Mouse (Mus musculus) limb, embryonic 14.5 days (tissue): ENCODE measurements around the gene Krt33a. TPM values are rescaled to one million over a fixed set of nuclear protein-coding genes. Genes with fewer than 3 reads are reported as not detected.

Experiments
- ATAC-seq: fragments of 200-750 bp; cut with Nextera tagmentation; 2 replicates; pipeline ENCODE4 v1.8.0; 2017; ENCODE audit warnings: low read depth, moderate number of reproducible peaks, moderate TSS enrichment; ENCODE audit not compliant: low FRiP score
- DNase-seq: peaks from one replicate; pipeline ENCODE4 v3.0.0-alpha.2; 2015; ENCODE audit warnings: low spot score
- H3K27ac ChIP-seq: fragments of 300-500 bp; sonication (generic); replicated peaks from 2 replicates; pipeline ENCODE4 v1.5.1; 2014; ENCODE audit warnings: low read depth, mild to moderate bottlenecking, low read length, moderate library complexity, mixed read lengths
- H3K27me3 ChIP-seq: fragments of 300-500 bp; sonication (generic); 2 replicates; pipeline ENCODE4 v1.6.1; 2014; ENCODE audit warnings: low read length, mixed read lengths; ENCODE audit not compliant: control insufficient read depth, insufficient read depth
- H3K36me3 ChIP-seq: fragments of 300-500 bp; sonication (generic); 2 replicates; pipeline ENCODE4 v1.6.1; 2014; ENCODE audit warnings: mild to moderate bottlenecking, low read length, moderate library complexity, mixed read lengths; ENCODE audit not compliant: control insufficient read depth, insufficient read depth
- H3K4me1 ChIP-seq: fragments of 300-500 bp; sonication (generic); 2 replicates; pipeline ENCODE4 v1.6.1; 2014; ENCODE audit warnings: antibody characterized with exemption, low read length, mixed read lengths; ENCODE audit not compliant: control insufficient read depth, insufficient read depth
- H3K4me2 ChIP-seq: fragments of 300-500 bp; sonication (generic); replicated peaks from 2 replicates; pipeline ENCODE4 v1.6.1; 2014; ENCODE audit warnings: low read depth, mild to moderate bottlenecking, low read length, moderate library complexity; ENCODE audit not compliant: severe bottlenecking
- H3K4me3 ChIP-seq: fragments of 300-500 bp; sonication (generic); replicated peaks from 2 replicates; pipeline ENCODE4 v1.5.1; 2014; ENCODE audit warnings: low read length
- H3K9ac ChIP-seq: fragments of 300-500 bp; sonication (generic); 2 replicates; pipeline ENCODE4 v1.6.1; 2014; ENCODE audit warnings: mild to moderate bottlenecking, low read depth, low read length, moderate library complexity; ENCODE audit not compliant: severe bottlenecking
- H3K9me3 ChIP-seq: fragments of 300-500 bp; sonication (generic); 2 replicates; pipeline ENCODE4 v1.6.1; 2016; ENCODE audit warnings: low read length; ENCODE audit not compliant: control insufficient read depth
- POLR2A ChIP-seq: fragments of 200-500 bp; IDR thresholded peaks from 2 replicates; pipeline ENCODE4 v1.8.0; 2012; ENCODE audit warnings: inconsistent platforms, mild to moderate bottlenecking, moderate library complexity, borderline replicate concordance; ENCODE audit not compliant: insufficient read depth, insufficient read length; ENCODE audit errors: extremely low read depth
- WGBS: fragments of 180-500 bp; shearing (Covaris S2); extraction: QIAGEN DNeasy Blood & Tissue Kit; methylation state at CpG from one replicate; pipeline ENCODE4 v1.1.7; 2014; 5-methylcytosine and 5-hydroxymethylcytosine counted together
- polyA plus RNA-seq, 2 experiments: library from polyadenylated mRNA; depleted of rRNA in 1 of 2; stranded (reverse) in 1 of 2; unstranded in 1 of 2; fragments of >200 nt; fragmentation: Nextera tagmentation in 1 of 2; extraction: Ambion mirVana in 1 of 2; gene quantifications; 2 replicates each; pipeline versions ENCODE4 v1.2.1 to v1.2.3; 2012 to 2014

The Krt33a gene
- polyA plus RNA-seq, 2 experiments, result 0.08 to 0.29 TPM

DNA sequence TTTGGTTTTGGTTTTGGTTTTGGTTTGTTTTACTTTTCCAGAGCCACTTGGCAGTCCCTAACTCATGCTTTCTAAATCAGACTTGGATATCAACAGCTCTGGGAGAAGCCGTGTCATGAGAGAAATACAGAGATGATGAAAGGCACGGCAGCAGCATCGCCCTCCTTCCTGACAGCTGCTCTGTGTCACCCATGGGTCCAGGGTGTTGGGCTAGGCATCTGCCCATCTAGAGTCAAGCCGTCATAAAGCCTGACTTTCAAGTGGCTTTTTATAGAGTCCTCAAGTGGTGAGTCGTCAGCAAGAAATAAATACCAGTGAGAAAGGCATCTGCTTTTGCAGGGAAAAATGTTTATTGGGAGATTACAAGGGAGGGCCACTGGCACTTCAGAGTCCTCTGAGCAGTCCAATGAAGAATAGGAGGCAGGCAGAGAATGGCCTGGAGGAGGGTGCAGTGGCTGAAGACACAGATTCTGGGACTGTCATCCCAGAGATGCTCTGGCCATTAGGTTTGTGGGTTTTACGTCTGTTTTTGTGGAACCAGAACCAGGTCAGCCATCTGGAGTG, 30.4 kb upstream of the Krt33a start:
- ATAC-seq, result no peak
- Histone ChIP-seq H3K9me3 (no peaks in the 10 kb centered on the region), H3K9ac (no peak overlapping the region), H3K4me1 (no peaks in the 10 kb centered on the region), H3K27ac (no peak overlapping the region), H3K4me3 (no peak overlapping the region), H3K4me2 (no peak overlapping the region), H3K36me3 (no peaks in the 10 kb centered on the region), H3K27me3 (no peaks in the 10 kb centered on the region)
- DNase-seq, result no peak
- WGBS, result 65% methylated on average over 6 of the region's 6 CpGs
- no peak for TF ChIP-seq POLR2A

DNA sequence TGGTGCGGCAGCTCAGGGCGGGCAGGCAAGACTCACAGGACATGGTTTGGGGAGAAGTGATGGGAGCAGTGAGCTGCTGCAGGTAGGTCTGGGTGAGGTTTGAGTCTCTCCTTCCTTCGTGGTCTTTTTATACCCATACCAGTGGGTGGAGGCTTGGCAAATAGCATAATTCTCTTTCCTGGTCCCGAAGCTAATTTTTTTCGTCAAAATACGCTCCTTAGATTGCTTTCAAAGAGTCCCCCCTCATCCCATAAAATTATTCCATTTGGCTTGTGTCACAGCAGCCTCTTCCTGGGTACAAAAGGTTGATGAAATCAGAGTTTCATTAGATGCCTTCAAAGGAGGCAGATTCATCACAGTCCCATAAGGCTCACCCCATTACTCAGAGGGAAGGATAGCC, 25.4 kb upstream of the Krt33a start, which contains the start of gene Krt34:
Gene Krt34, minus strand, starts transcription at position 101 of the 400 bp plus-strand sequence.
- Histone ChIP-seq H3K9me3 (no peaks in the 10 kb centered on the region), H3K4me1 (no peaks in the 10 kb centered on the region), H3K27me3 (no peaks in the 10 kb centered on the region), H3K4me3 (no peak within 1 kb of the TSS), H3K36me3 (no peaks in the 10 kb centered on the region), H3K9ac (no peak within 1 kb of the TSS), H3K4me2 (no peak within 1 kb of the TSS), H3K27ac (no peak within 1 kb of the TSS)
- no peak for TF ChIP-seq POLR2A
- ATAC-seq (no peak), DNase-seq (no peak)
- 87% methylated on average over 6 of the region's 6 CpGs for WGBS

DNA sequence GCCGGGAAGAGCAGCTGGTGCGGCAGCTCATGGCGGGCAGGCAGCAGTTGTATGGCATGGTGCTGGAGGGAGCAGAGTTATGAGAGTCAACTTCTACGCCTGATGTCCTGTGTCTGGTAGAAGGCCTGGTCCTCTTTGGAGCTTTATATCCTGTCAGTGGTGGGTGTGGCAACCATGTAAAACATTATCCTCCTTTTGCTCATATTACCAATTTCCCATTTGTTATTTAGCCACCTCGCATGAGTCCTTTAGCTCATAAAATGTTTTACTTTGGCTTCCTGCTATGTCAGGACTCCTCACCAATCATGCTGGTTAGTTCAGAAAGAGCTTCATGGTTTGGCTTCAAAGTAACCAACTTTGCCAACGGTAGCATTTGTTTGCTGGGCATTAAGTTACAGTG, 13.8 kb upstream of the Krt33a start, which contains the start of gene Krt33b:
Gene Krt33b, minus strand, starts transcription at position 101 of the 400 bp plus-strand sequence.
- Histone ChIP-seq H3K4me1 (no peaks in the 10 kb centered on the region), H3K27ac (no peak within 1 kb of the TSS), H3K36me3 (no peaks in the 10 kb centered on the region), H3K9ac (no peak within 1 kb of the TSS), H3K4me3 (no peak within 1 kb of the TSS), H3K9me3 (no peaks in the 10 kb centered on the region), H3K27me3 (no peaks in the 10 kb centered on the region), H3K4me2 (no peak within 1 kb of the TSS)
- no peak for TF ChIP-seq POLR2A
- 84% methylated on average over 6 of the region's 6 CpGs for WGBS
- ATAC-seq (no peak), DNase-seq (no peak)

DNA sequence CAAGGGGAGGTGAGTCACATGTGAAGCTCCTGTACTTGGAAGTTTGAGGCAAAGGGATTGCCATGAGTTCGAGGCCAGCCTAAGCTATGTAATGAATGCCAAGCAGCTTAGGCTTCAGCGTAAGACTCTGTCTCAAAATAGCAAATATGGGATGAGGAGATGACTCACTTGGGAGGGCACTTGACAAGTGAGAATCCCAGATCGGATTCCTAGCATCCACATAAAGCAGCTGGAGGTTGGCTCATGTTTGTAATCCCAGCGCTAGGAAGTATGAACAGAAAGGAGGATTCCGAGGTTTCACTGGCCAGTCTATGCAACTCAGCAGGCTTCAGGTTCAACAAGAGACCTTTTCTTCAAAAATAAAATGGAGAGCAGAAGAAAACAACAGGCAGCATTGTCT, 5.4 kb upstream of the Krt33a start:
- H3K4me2 ChIP-seq, result no peak overlapping the region
- no peaks in the 10 kb centered on the region for H3K36me3 ChIP-seq
- H3K4me1 ChIP-seq, result no peaks in the 10 kb centered on the region
- ATAC-seq (no peak), DNase-seq (no peak)
- H3K27me3 ChIP-seq, result no peaks in the 10 kb centered on the region
- no peak for TF ChIP-seq POLR2A
- no peaks in the 10 kb centered on the region for H3K9me3 ChIP-seq
- no peak overlapping the region for H3K9ac ChIP-seq
- no peak overlapping the region for H3K4me3 ChIP-seq
- no peak overlapping the region for H3K27ac ChIP-seq
- 76% methylated on average over 5 of the region's 5 CpGs for WGBS

DNA sequence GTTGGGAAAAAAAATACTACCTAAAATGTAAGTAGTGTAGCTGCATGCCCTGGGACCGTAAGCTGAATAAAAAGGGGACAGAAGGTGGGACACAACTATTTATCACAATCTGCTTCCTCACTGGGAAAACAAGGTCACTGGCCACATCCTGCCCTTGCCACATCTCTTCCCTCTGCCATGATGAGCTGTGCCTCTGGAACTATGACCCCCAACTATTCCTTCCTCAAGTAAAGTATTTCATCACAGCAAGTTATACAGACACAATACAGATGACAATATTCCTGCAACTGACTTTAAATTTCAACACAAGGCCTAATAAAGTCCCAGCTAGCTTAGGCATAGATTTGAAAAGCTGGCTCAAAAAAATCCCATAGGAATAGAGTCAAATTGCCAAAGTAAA, 3.5 kb upstream of the Krt33a start:
- 91% methylated on average over 1 of the region's 1 CpGs for WGBS
- no peak for ATAC-seq
- Histone ChIP-seq H3K27me3 (no peaks in the 10 kb centered on the region), H3K9me3 (no peaks in the 10 kb centered on the region), H3K4me3 (no peak overlapping the region), H3K27ac (no peak overlapping the region), H3K9ac (no peak overlapping the region), H3K36me3 (no peaks in the 10 kb centered on the region), H3K4me2 (no peak overlapping the region), H3K4me1 (no peaks in the 10 kb centered on the region)
- TF ChIP-seq POLR2A, result no peak
- DNase-seq, result no peak
